Mouse (Mus musculus): ENCODE data around the gene Gga1.
"Not testable (repeated sequence)": the region's sequence is repeated elsewhere in the genome, so short reads cannot be mapped to it uniquely, and the experiment has no call there.

Gene Gga1

DNA sequence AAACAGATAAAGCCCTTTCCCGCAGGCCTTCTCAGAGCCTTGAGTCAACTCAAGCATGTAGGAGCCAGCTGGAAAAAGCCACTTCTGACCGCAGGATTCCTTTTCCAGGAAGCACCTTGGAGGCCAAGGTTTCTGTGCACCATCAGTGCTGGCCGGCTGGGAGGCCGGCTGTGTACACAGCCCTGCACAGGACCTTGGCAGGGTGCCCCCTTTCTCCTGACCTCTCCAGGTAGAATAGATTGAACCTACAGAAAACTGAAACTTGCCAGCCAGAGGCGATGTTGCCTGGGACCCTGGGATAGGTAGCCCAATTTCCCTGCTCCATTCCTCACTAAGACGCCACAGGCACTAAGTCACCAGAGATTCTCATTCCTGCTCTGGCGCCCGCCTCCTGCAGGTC, 31.1 kb upstream of the Gga1 start:
- peak; percentile 68 for DNase-seq

DNA sequence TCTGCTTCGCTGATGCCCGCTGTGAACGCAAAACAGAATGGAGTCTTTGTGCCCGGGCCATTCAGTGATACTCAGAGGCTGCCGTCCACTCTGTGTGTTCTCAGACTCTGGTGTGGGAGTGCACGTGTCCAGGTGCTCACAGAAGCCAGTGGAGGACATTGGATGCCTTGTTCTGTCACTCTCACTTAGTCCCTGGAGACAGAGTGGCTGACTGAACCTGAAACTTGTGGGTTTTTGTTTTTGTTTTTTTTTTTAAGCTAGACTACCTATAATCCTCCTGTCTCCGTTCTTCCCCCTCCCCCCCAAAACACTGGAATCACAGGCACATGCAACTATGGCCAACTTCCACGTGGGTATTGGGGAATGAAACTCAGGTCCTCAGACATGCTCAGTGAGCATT, 30.6 kb upstream of the Gga1 start:
- no peak for DNase-seq

DNA sequence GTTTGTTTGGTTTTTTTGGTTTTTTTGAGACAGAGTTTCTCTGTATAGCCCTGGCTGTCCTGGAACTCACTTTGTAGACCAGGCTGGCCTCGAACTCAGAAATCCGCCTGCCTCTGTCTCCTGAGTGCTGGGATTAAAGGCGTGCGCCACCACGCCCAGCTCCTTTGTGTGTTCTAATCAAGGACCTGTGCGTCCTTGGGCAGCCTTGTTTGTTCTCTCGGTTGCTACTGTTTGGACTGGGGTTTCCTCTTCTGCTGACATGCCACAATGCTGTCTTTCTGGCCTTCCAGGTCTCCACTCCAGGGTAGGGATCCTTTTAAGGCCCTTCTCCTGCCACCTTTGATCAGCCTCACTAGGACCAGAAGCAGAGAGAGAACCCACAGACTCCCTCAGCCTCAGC, 30.2 kb upstream of the Gga1 start:
- not testable (repeated sequence) for DNase-seq

DNA sequence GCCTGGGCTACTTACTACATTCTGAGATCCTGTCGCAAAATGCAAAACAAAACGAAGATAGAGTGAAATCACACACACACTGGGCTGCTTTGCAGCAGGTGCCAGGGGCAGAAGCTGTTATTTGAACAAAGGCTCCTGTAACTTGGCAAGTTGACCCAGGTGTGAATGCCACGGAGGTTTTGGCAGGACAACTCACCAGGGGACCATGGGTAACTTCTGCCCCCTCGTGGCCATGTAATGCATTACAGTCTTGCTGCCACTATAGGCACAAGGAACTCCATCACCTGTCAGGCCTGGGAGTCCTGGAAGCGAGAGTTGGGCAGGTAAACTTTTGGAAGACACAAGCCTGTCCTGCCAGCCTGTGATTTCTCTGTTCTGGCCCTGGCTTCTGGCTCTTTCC, 28.5 kb upstream of the Gga1 start:
- DNase-seq: peak; percentile 92

DNA sequence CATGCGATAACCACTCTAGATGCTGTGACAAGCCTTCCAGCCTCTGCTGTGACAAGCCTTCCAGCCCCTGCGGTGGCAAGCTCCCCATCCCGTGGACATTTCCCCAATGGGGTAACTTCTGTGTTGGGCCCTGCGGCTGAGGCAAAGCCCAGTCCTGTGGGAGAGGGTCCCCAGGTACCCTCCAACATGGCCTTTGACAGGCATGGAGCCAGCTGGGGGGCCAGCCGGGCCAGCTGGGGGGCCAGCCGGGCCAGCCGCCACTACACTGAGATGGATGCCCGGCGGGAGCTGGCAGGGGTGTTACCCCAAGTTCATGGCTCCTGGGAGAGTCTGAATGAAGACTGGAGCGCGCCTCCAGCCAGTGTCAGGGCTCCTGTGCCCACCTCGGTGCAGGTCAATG, 27.5 kb upstream of the Gga1 start:
- no peak for DNase-seq

DNA sequence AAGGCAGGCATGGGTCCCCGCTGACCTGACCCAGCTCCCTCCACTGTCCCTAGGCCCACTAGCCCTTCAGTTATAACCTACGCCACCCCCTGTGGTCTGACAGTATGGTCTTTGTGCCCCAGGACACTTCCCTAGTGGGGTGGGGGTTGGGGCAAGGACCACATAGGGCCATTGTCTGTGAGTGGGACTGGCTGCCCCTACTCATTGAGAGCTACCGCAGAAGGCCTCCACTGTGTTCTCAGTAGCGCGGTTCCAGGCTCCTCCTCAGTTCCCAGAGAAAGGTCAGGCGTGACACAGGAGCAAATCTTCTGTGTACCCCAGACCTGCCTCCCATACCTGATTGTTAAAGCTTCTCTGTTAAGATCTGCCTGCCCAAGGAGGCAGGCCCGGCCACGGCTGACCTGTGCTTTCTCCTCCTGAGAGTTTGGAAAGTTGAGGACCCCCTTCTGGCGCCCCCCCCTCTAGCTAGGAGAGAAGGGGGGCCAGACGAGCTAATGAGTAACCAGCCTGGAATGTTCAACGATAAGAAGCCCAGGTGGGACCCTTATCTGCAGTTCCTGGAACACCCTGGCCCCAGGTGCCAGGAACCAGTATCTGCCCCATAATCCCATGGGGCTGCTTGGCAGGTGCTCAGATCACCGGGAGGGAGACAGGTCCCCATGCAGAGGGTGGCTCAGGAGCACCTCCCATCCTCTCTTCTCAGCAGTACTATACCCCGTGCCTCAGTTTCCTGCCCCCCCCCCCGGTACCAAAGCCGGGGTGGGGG, 26.7 kb upstream of the Gga1 start:
- peak; percentile 37 for DNase-seq

DNA sequence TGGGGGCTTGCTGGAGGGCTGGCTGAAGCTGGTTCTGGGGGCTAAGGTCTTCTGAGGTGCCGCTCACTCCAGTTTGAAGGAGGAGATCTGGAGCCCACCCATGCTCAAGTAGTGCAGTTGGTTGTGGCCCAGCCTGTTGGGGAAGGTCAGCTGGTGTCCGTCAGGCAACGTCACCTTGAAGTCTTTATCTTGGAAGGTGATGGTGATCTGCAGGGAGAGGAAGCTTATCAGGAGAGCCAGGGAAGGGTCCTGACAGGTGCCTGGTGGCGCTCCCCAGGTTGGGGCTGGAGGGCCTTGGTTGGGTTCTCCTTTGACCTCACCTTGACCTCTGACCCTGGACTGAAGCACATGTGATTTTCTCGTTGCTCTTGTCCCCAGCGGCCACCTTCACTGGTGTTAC, 26.0 kb upstream of the Gga1 start:
- DNase-seq: peak; percentile 44

DNA sequence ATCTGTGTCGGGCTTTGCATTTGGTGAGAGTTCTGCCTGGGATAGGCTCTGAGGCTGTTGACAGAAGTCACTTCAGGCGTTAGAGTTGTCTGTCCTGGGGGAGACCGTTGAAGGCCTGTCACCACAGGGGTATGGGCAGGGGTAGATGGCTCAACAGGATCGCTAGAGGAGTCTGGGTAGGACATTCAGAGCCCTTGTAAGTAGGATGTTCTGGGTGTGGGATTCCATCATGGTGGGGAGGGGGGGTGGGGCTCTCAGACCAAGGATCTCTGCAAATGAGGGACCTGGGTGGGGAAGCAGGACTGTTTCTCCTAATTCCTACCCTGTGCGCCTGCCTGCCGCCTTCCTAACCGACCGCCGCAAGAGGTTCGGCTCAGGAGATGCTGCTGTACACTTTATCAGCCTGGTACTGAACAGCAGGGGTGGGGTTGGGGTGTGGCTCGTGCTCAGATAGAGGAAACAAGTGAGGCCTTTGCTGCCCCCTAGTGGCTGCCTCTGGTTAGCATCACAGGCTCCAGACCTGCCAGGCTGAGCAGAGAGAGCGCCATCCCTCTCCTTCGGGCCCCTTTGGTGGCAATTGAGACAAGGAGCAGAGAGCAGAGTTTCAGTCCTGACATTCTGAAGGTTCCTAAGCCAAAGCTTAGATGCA, 25.4 kb upstream of the Gga1 start:
- DNase-seq: peak; percentile 96

DNA sequence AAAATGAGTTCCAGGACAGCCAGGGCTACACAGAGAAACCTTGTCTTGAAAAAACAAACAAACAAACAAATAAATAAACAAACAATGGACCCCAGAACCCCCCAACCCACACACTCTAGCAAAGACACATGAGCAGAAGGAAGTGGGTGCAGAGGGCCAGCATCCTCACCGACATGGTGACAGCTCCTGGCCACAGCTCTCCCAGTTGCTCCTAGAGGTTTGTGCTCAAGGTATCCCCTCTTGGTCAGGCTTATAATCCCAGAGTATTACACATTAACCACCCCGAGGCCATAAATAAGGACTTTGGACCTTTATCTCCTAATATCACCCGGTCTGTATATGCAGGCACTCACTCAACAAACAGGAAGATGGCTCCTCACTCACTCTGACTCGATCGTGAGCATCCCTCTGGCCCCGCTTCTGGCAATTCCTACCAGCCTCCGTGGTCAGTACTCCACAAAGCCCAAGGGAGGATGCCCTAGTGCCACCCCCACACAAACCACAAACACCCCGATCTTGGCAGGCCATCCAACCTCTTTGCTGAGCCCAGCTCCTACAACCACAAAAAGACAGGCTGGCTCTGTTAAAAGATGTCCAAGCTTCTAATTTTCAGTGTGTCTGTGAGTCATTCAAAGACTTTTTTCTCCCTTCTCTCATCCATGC, 21.6 kb upstream of the Gga1 start, which contains the start of gene Lgals2:
TSS of gene Lgals2 (minus strand) at position 227 of the 663 bp plus-strand sequence.
- DNase-seq: peak; percentile 15

DNA sequence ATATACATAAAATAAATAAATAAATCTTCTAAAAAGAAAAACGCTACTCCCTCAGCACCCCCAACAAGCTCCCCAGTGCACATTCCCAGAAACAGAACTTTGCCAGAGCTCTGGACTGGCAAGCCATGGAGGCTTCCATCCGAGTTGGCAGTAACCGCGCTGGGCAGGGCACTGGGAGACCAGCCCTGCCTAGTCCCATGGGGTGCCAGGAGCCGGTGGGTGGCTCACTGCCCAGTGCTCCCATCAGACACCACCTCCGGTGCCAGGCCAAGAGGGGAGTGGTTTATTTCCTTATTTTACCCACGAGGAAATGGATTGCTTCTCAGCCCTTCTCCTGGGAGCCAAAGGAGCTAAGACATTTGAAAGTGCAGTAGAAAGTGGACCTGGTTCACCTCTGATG, 20.0 kb upstream of the Gga1 start:
- peak; percentile 39 for DNase-seq

DNA sequence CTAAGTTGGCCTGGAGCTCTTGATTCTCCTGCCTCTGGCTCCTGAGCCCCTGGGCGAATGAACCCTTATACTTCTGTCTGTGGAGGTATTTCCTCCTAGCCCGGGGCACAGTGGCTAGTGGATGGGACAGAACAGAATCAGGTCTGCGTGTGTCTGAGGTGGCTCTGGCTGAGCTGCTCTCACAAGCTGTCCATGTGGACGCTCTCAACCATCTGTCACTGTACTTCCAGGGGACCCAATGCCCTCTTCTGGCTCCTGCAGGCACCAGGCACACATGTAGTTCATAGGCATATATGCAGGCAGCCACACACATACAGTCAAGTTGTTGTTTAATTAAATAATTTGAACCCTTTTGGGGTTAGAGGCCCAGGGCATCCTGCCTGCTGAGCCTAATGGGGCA, 17.7 kb upstream of the Gga1 start:
- no peak for DNase-seq

DNA sequence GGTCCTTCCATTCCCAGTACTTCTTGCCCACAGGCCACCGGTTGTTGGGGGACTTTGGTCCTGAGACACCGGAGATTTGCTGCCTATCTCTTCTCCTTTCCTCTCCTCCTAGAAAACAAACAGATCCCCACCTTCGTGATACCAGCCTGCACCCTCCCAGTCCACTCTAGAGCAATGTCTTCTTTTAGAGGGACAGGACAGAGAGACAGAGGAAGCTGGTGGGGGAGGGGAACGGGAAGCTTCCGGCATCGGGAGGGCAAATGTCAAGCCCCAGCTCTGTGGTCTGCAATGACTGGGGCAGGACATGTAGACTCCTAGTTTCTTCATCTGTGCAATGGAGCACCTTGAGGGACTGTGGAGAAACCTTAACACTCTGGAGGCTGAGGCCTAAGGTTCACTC, 17.3 kb upstream of the Gga1 start:
- DNase-seq: peak; percentile 59

DNA sequence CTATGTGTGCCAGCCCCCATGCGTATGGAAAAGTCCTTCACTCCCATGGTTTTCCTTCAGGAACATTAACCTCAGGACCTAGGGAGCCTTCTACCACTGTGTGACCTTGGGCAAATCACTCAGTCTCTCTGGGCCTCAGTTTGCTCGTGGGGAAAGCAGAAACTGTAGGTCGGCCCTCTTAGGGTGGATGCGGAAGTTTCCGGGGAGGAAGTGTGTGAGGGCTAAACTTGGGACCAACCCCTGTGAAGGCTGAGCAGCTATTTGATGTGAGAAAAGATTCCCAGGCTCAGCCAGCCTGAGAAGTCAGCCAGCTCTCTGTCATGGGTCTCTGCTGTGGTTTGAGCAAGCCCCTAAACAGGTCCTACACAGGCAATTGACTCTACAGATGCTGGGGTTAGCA, 14.7 kb upstream of the Gga1 start:
- no peak for DNase-seq

DNA sequence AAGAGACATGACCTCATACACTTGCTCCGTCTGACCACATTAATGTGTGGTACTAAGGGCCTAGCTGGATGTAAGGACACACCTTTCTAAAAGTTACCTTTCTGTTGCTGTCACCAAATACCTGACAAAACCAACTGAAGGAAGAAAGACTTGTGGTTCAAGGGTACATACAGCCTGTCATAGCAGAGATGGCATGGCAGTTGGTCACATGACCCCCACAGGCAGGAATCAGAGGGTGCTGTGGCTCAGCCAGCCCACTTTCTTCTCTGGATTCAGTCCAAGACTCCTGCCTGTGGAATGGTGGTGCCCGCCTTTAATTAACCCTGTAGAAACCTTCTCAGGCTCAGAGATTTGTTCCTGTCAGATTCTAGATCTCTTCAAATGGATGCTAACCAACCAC, 13.8 kb upstream of the Gga1 start:
- no peak for DNase-seq

DNA sequence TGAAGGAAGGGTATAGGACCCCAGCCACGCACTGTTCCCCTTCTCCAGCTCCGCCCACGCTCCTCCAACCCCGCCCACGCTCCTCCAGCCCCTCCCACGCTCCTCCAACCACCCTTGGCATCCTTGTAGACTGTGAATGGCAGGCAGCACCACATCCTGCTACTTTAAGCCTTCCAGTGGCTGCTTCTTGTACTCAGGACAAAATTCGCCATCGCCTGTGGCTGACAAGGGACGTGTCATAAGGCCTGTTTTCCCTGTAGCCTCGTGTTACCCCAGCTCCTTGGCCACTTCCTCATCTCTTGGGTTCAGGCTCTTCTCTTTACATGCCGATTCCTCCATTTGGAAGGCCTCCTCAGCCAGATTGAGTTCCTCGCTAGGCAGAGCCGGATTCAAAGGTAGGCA, 13.1 kb upstream of the Gga1 start:
- DNase-seq: peak; percentile 64

DNA sequence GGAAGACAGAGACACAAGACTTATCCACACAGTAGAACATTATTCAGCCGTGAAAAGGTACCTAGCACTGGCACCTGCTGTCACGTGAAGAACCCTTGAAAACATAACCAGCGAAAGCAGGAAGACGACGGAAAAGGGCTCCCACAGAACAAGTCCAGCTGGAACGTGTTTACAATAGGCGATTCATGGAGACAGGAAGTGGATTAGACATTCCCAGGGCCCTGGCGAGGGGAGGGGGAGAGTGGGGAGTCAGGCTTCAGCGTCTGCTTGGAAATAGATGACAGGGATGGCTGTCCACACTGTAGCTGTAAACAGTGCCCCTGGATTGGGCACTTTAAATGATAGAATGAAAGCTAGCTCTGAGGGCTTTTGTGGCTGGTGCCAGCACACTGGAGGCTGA, 8.6 kb upstream of the Gga1 start:
- peak; percentile 83 for DNase-seq

DNA sequence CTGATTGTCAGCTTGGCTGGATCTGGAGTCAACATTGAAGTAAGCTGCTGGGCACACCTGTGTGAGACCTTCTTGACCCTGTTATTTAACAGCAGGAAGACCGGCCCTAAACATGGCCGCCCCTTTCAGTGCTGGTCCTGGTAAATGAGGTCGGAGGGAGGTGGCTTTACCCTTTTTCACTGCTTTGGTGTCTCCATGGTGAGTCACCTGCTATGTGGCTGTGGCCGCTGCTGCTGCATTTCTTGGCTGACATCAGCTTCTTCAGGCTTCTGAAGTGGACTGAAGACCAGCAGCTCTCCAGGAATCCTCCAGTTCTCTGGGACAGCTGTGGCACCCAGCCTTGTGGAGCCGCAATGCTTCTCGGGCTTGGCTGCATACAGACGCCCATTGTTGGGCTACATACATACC, 8.2 kb upstream of the Gga1 start:
- no peak for DNase-seq

DNA sequence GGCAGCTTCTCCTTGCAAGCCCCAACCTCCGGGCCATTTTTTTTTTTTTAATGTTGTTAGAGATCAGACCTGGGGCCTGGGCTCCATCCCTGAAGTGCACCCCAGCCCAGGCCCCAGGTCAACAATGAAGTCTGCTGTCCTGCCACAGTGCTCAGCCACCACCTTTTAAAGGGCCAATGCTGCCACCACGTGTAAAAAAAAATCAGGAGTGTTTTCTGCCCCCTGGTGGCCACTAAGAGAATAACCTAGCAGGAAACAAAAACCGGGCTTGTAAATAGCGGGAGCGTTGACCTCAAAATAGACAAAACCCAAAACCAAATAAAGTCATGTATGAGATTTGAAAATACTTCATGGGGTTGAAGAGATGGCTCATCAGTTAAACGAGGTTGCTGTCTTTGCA, 7.2 kb upstream of the Gga1 start:
- peak; percentile 72 for DNase-seq

DNA sequence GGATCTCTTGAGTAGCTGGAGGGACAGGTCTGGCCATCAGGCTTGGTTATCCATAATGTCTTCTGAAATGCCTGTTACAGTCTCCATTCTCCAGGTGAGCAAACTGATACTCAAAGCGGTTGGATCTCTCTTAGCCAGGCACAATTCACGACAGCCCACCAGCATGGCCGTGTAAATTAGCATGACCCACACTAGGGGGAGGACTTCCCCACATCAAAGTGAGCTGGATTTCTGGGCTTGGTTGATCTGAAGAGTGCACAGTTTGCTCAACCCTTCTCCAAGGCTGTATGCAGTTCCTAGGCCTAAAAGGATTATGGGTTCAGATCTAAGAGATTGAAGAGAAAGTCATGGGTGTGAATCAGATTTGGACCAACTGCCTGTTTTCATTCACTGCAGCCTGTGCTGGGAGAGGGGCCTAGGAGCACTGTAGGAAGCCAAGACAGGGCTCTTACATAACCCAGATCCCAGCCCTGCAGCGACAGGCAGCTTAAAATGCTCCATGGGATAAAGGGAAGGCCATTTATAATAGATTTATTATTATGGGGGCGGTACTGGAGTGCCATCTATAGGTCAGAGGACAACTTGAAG, 4.9 kb upstream of the Gga1 start:
- no peak for DNase-seq

DNA sequence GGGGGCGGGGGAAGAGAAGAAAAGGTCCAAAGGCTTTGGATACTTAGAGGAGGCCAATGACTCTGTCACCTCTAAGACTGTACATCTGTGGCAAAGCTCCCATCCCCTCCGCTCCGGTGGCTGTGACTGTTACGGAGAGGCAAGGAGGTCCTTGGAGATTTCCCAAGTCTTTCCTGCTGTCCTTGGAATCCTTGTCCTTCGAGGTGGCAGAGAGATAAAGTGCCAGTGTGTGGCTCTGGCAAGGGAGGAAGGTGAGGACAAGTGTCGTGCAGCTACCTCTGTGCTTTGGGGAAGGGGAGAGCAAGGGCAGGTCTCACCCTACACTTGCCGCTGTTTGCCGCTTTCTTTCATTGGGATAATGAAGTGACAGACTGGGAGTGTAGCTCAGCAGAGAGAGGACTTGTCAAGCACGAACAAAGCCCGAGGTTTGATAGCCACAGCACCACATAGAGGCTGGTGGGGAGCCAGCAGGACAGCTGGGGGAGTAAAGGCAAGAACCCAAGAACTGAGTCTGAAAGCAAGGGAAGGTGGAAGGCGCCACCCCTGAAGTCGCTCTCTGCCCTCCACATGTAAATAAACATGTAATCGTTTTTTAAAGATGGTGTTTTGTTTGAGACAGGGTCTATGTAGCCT, 3.1 kb upstream of the Gga1 start:
- DNase-seq: no peak

DNA sequence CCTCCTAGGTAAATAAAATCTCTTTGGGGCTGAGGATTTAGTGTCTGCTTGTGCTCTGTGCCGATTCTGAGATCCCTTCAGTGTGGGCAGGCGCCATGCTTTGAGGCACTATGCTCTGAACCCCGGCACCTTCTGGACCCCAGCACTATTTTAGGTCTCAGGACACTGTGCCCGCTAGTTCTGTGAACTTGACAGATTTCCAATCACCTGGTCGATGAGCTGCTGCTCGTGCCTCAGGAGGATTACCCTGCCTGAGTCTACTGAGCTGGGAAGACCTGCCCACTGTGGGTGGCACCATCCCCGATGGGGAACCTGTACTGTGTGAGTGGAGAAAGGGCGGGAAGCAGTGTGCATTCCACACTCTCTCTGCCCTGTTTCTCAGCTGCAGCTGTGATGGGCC, 2.0 kb upstream of the Gga1 start:
- DNase-seq: no peak

DNA sequence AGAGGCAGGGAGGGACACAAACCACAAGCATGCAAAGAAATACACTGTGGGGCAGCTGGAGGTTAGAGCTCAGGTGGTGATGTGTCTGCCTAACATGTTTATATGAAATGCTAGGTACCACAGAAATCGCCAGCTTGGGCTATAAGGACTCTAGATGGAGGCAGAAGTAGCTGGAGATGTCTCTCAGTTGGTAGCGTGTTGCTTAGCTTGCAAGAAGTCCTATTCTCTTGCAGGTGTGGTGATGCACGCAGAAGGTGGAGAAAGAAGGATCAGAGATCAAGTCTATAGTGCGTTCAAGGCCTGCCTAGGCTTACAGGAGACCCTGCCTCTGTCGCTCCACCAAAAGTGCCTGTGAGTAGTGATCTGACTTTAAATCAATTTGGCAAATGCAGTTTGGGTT, 1.5 kb upstream of the Gga1 start:
- DNase-seq: no peak

DNA sequence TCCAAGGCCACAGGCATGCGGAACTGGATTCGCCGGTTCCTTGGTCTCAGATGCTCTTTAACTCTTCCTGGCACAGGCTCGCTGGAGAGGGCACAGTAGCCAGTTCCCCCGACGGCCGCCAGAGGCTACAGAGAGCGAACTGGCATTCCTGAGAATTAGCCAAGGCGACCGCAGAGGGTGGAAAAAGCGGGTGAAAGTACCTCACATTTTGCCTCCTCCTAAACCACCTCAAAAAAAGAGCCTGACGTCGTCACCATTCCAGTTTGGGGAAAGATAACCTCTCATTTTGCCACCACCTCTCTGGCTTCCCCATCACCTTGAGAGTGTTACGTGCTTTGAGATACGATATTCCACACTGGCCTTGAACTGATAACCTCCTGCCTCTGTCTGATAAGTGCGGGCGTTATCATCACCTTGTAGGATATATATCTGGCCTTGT, 713 bp upstream of the Gga1 start:
- DNase-seq: peak; percentile 93
